Mouse (Mus musculus) forebrain, postnatal 0 days (tissue): ENCODE measurements around the gene Tex9. TPM values are rescaled to one million over a fixed set of nuclear protein-coding genes. Genes with fewer than 3 reads are reported as not detected.

ENCODE experiments used
- ATAC-seq: fragments of 200-750 bp; cut with Nextera tagmentation; 2 replicates; pipeline ENCODE4 v1.8.0; 2017; ENCODE audit warnings: mild to moderate bottlenecking, moderate library complexity
- DNase-seq: peaks from one replicate; pipeline ENCODE4 v3.0.0-alpha.2; 2015
- H3K27ac ChIP-seq: fragments of 300-500 bp; sonication (generic); 2 replicates; pipeline ENCODE4 v1.5.1; 2014; ENCODE audit warnings: low read depth, mild to moderate bottlenecking, antibody characterized with exemption, low read length, moderate library complexity, mixed read lengths
- H3K27me3 ChIP-seq: fragments of 300-500 bp; sonication (generic); 2 replicates; pipeline ENCODE4 v1.6.1; 2014; ENCODE audit warnings: mild to moderate bottlenecking, low read length, mixed read lengths; ENCODE audit not compliant: insufficient read depth
- H3K36me3 ChIP-seq: fragments of 300-500 bp; sonication (generic); 2 replicates; pipeline ENCODE4 v1.6.1; 2014; ENCODE audit warnings: mild to moderate bottlenecking, moderate library complexity; ENCODE audit not compliant: insufficient read depth
- H3K4me1 ChIP-seq: fragments of 300-500 bp; sonication (generic); 2 replicates; pipeline ENCODE4 v1.6.1; 2014; ENCODE audit warnings: antibody characterized with exemption; ENCODE audit not compliant: insufficient read depth
- H3K4me2 ChIP-seq: fragments of 300-500 bp; sonication (generic); 2 replicates; pipeline ENCODE4 v1.6.1; 2014; ENCODE audit warnings: low read depth, mild to moderate bottlenecking, moderate library complexity
- H3K4me3 ChIP-seq: fragments of 300-500 bp; sonication (generic); 2 replicates; pipeline ENCODE4 v1.5.1; 2014; ENCODE audit warnings: low read depth, low read length, mixed read lengths
- H3K9ac ChIP-seq: fragments of 300-500 bp; sonication (generic); 2 replicates; pipeline ENCODE4 v1.6.1; 2014; ENCODE audit warnings: mild to moderate bottlenecking
- H3K9me3 ChIP-seq: fragments of 300-500 bp; sonication (generic); 2 replicates; pipeline ENCODE4 v1.6.1; 2016; ENCODE audit warnings: low read length
- CTCF ChIP-seq: sonication (generic); IDR thresholded peaks from 2 replicates; pipeline ENCODE4 v1.5.1; 2016; ENCODE audit warnings: antibody characterized with exemption, control low read depth, low read depth
- WGBS: fragments of 180-500 bp; shearing (Covaris S2); extraction: QIAGEN DNeasy Blood & Tissue Kit; methylation state at CpG from one replicate; pipeline ENCODE4 v1.1.7; 2014; 5-methylcytosine and 5-hydroxymethylcytosine counted together
- polyA plus RNA-seq: library from polyadenylated mRNA; unstranded; fragments of >200 nt; fragmentation: Nextera tagmentation; extraction: Ambion mirVana; gene quantifications from 2 replicates; pipeline ENCODE4 v1.2.1, GENCODE M21; 2015
- total RNA-seq: library from RNA; depleted of rRNA; stranded (reverse); fragments of >200 nt; gene quantifications from 2 replicates; pipeline ENCODE4 v1.2.3, GENCODE M21; 2014

Gene Tex9
- total and polyA plus RNA-seq, 2 experiments from 2014 or later: 29.3 to 33.8 TPM

DNA sequence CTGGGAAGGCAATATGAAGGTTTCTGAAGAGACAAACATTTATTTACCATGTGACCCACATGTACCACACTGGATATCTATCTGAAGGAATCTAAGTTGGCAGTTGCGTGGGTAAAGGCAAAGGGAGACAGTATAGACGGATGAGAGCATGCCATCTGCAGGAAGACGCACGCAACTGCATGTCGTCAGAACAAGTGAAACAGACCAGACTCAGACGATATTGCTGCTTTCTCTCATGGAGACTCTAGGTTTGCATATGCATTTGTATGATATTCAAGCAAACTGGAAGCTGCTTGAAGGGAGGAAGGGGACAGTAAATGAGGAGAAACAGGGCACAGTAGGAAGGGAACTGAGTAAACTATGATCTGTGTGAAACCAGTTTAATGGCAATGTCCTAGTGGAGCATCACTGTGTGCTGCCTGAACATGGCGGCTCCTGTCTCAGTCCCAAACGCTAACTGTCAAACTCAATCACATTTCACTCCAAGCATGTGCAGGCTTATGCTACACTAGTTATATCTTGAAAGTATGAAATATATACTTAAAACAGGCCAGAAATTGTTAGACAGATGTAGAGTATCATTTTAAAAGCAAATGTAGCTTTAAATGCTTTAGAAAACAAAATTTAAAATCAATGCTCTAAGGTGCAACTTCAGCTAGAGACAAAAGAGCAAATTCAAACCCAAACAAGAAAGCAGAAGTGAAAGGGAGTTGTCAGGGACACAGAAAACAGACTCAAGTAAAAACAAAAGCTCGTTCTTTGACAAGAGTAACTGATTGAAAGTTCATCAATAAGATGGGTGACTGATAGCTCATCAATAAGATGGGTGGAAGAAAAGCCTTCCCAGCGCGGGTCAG lies 24.2 kb downstream of the Tex9 start:
- Histone ChIP-seq H3K4me2 (no peak overlapping the region), H3K27me3 (no peaks in the 10 kb centered on the region), H3K9ac (no peak overlapping the region), H3K4me1 (no peaks in the 10 kb centered on the region), H3K9me3 (no peaks in the 10 kb centered on the region), H3K4me3 (no peak overlapping the region), H3K36me3 (0 out of 2 replicates have a peak, but pooled peaks cover 6% of the 10 kb centered on the region), H3K27ac (no peak overlapping the region)
- TF ChIP-seq CTCF: peak; percentile 64
- WGBS: 68% methylated on average over 11 of the region's 11 CpGs
- ATAC-seq (peak; percentile 53), DNase-seq (peak; percentile 41)

DNA sequence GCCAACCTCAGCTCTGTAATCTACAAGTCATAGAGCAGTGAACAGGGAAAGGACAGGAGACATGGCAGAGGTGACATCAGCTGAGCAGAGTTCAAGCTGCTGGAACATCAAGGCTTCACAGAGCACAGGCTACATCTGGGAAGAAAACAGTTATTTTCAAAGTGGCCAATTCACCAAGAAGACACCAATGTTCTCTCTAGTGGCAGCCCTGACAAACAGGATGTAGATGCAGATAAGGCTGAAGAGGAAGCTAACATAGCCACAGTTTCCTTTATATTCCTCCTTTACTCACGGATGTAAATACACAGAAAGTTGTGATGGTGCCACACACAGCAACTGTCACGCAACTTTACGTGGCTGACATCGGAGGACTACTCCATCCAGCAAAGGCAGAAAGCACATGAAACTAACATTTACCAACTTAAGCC lies 26.2 kb downstream of the Tex9 start:
- H3K4me2 ChIP-seq: no peak overlapping the region
- no peaks in the 10 kb centered on the region for H3K9me3 ChIP-seq
- no peak overlapping the region for H3K4me3 ChIP-seq
- H3K9ac ChIP-seq: no peak overlapping the region
- H3K4me1 ChIP-seq: no peaks in the 10 kb centered on the region
- H3K27ac ChIP-seq: no peak overlapping the region
- H3K36me3 ChIP-seq: no peaks in the 10 kb centered on the region
- WGBS: 97% methylated on average over 4 of the region's 4 CpGs
- no peak for DNase-seq
- no peak for ATAC-seq
- no peaks in the 10 kb centered on the region for H3K27me3 ChIP-seq
- TF ChIP-seq CTCF: no peak

DNA sequence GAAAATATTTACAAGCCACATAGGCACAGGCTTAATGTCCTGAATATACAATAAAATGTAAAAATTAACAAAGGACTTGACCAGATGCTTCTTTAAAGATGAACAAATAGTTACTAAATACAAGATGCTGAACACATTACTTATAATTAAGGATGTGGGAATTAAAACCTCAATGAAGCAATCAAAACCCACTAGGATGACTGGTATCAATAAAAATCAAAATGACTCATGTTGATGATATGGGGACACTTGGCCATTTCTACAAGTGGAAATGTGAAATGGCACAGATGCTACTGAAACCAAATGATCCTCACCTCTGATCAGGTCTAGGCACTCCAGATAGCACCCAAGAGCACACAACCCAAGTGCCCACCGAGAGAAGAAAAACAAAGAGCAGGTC lies 27.2 kb downstream of the Tex9 start:
- WGBS: 91% methylated on average over 1 of the region's 1 CpGs
- Histone ChIP-seq H3K4me3 (no peak overlapping the region), H3K4me1 (no peaks in the 10 kb centered on the region), H3K36me3 (no peaks in the 10 kb centered on the region), H3K27ac (no peak overlapping the region), H3K9ac (no peak overlapping the region), H3K27me3 (no peaks in the 10 kb centered on the region), H3K4me2 (no peak overlapping the region), H3K9me3 (no peaks in the 10 kb centered on the region)
- ATAC-seq: no peak
- TF ChIP-seq CTCF: no peak
- DNase-seq: no peak

DNA sequence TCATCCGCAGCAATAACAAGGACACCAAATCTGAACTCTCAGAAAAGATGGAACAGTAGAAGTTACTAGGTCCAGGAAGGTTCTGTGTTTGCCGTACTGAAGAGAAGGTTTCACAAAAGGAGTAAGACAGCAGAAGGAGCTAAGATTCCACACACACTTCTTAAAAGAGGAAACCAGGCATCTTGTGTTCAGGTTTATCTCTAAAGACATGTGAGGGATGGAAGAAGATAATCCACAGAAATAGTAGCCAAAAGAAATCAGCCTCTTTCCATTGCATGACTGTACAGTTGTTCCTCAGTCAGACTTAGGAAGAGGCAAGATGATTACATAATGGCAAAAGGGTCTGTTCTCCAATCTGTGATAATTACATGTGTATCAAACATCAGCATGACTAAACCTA lies 29.6 kb downstream of the Tex9 start:
- Histone ChIP-seq H3K27me3 (no peaks in the 10 kb centered on the region), H3K36me3 (no peaks in the 10 kb centered on the region), H3K9ac (no peak overlapping the region), H3K27ac (no peak overlapping the region), H3K9me3 (no peaks in the 10 kb centered on the region), H3K4me3 (no peak overlapping the region), H3K4me2 (no peak overlapping the region), H3K4me1 (no peaks in the 10 kb centered on the region)
- DNase-seq (no peak), ATAC-seq (no peak)
- no peak for TF ChIP-seq CTCF
- WGBS: 95% methylated on average over 2 of the region's 2 CpGs

DNA sequence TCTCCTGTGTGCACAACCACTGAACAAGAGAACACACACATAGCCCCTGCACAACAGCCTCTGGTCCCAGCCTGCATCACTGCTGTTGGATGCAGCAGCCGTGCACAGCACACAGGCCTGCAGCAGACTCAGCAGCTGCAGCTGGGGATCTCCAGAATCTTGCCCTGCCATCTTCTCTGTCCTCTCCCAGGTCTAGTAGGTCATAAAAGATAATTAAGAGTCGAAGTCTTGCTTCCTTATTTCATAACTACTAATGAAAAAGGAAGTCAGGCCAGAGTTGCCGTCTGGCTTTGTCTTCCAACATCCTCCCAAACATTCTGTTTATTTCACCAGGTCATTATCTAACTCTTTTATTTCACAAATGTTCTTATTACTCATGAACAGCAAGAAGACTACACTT lies 31.2 kb downstream of the Tex9 start:
- Histone ChIP-seq H3K4me3 (no peak overlapping the region), H3K27me3 (no peaks in the 10 kb centered on the region), H3K27ac (no peak overlapping the region), H3K4me2 (no peak overlapping the region), H3K36me3 (no peaks in the 10 kb centered on the region), H3K9me3 (no peaks in the 10 kb centered on the region), H3K4me1 (no peaks in the 10 kb centered on the region), H3K9ac (no peak overlapping the region)
- TF ChIP-seq CTCF: no peak
- WGBS: 87% methylated on average over 3 of the region's 3 CpGs
- ATAC-seq (no peak), DNase-seq (no peak)

DNA sequence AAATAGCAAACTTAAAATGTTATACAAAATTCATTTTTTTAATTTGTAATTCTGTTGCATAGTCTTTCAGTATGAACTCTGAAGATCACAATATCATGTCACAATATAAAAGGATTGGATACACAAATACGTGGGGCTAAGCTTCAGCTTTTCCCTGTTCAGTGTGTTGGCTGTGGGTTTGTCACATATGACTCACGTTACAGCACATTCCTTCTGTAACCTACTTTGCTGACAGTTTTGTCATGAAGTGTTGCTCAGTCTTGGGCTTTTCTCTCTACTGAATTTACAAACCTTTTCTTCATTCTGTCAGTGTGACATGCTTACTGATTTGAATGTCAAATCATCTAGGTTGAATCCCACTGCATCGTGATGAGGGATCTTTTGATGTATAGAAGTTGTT lies 32.3 kb downstream of the Tex9 start:
- DNase-seq (no peak), ATAC-seq (no peak)
- Histone ChIP-seq H3K4me3 (no peak overlapping the region), H3K4me2 (no peak overlapping the region), H3K9ac (no peak overlapping the region), H3K4me1 (no peaks in the 10 kb centered on the region), H3K9me3 (no peaks in the 10 kb centered on the region), H3K36me3 (no peaks in the 10 kb centered on the region), H3K27me3 (no peaks in the 10 kb centered on the region), H3K27ac (no peak overlapping the region)
- TF ChIP-seq CTCF: no peak
- WGBS: 76% methylated on average over 3 of the region's 3 CpGs

DNA sequence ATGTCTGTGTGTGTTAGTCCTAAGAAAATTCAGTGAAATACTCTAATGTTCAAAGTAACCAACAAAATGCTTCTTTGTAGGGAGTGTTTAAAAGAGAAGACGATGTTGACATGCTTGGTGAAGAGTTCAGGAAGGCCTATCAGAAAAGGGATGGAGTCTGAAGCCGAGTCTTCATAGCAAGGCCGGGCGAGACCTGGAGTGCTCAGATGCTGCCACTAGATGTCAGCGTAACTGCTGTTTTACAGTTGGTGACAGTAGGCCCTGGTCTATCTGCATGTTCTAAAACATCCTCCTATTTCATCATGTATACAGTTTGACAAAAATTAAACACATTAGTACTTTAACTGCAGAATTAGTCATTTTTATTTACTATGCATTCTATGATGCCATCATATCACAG lies 33.8 kb downstream of the Tex9 start:
- no peaks in the 10 kb centered on the region for H3K36me3 ChIP-seq
- 20% methylated on average over 5 of the region's 5 CpGs for WGBS
- no peak overlapping the region for H3K27ac ChIP-seq
- DNase-seq: peak; percentile 83
- peak; percentile 96 for ATAC-seq
- no peaks in the 10 kb centered on the region for H3K27me3 ChIP-seq
- no peak overlapping the region for H3K4me3 ChIP-seq
- no peaks in the 10 kb centered on the region for H3K4me1 ChIP-seq
- no peak overlapping the region for H3K4me2 ChIP-seq
- no peak overlapping the region for H3K9ac ChIP-seq
- peak; percentile 86 for TF ChIP-seq CTCF
- H3K9me3 ChIP-seq: no peaks in the 10 kb centered on the region
